Mouse (Mus musculus): ENCODE measurements around the gene Vmn2r57. TPM values are rescaled to one million over a fixed set of nuclear protein-coding genes. Genes with fewer than 3 reads are reported as not detected.

Vmn2r57 gene
- not detected for polyA plus RNA-seq (2017; shearing (Covaris generic))

GRCm38 (mm10) chr7:41448596-41448995, at the start of gene Vmn2r57:
Vmn2r57 (minus strand) TSS chr7:41448696.

GRCm38 (mm10) chr7:41393048-41393971, 55.2 kb downstream of the Vmn2r57 start, which contains the start of gene AI987944:
AI987944 (minus strand) TSS chr7:41393379.

Other genes with a start within 250 kb of the Vmn2r57 start
- gene AI987944, start 55.3 kb downstream of the Vmn2r57 start, polyA plus RNA-seq (2017; shearing (Covaris generic)): 21.2 TPM
- not detected for gene Gm20449, start 50.7 kb upstream of the Vmn2r57 start, polyA plus RNA-seq (2017; shearing (Covaris generic))
- gene AW146154, start 51.2 kb upstream of the Vmn2r57 start, polyA plus RNA-seq (2017; shearing (Covaris generic)): 4.9 TPM
- 0.24 TPM for gene Gm6871, start 125.0 kb upstream of the Vmn2r57 start, polyA plus RNA-seq (2017; shearing (Covaris generic))
- 19.4 TPM for gene 2610021A01Rik, start 150.5 kb upstream of the Vmn2r57 start, polyA plus RNA-seq (2017; shearing (Covaris generic))
- gene Zfp788, start 184.5 kb upstream of the Vmn2r57 start, polyA plus RNA-seq (2017; shearing (Covaris generic)): 11.9 TPM

All from naive thymus-derived CD4-positive, alpha-beta T cell, adult 5 months (primary cell).